Mouse (Mus musculus) heart, postnatal 0 days (tissue): ENCODE measurements around the gene Asic2. TPM values are rescaled to one million over a fixed set of nuclear protein-coding genes. Genes with fewer than 3 reads are reported as not detected.

Experiments
- ATAC-seq: fragments of 200-750 bp; cut with Nextera tagmentation; 2 replicates; pipeline ENCODE4 v1.8.0; 2017; ENCODE audit warnings: low read depth, moderate number of reproducible peaks, moderate library complexity; ENCODE audit not compliant: insufficient read depth
- DNase-seq: peaks from one replicate; pipeline ENCODE4 v3.0.0-alpha.2; 2016; ENCODE audit warnings: low spot score
- H3K27ac ChIP-seq: fragments of 300-500 bp; sonication (generic); 2 replicates; pipeline ENCODE4 v1.5.1; 2014; ENCODE audit warnings: low read depth, mild to moderate bottlenecking
- H3K27me3 ChIP-seq: fragments of 300-500 bp; sonication (generic); 2 replicates; pipeline ENCODE4 v1.6.1; 2014; ENCODE audit warnings: low read length, mixed read lengths; ENCODE audit not compliant: control insufficient read depth, insufficient read depth
- H3K36me3 ChIP-seq: fragments of 300-500 bp; sonication (generic); replicated peaks from 2 replicates; pipeline ENCODE4 v1.6.1; 2014; ENCODE audit warnings: low read length, mixed read lengths; ENCODE audit not compliant: control insufficient read depth, insufficient read depth
- H3K4me1 ChIP-seq: fragments of 300-500 bp; sonication (generic); 2 replicates; pipeline ENCODE4 v1.6.1; 2014; ENCODE audit warnings: antibody characterized with exemption; ENCODE audit not compliant: control insufficient read depth, insufficient read depth
- H3K4me2 ChIP-seq: fragments of 300-500 bp; sonication (generic); 2 replicates; pipeline ENCODE4 v1.6.1; 2014; ENCODE audit warnings: low read depth, mild to moderate bottlenecking, low read length, moderate library complexity
- H3K4me3 ChIP-seq: fragments of 300-500 bp; sonication (generic); 2 replicates; pipeline ENCODE4 v1.5.1; 2014; ENCODE audit warnings: low read depth, low read length
- H3K9ac ChIP-seq: fragments of 300-500 bp; sonication (generic); replicated peaks from 2 replicates; pipeline ENCODE4 v1.6.1; 2014; ENCODE audit warnings: low read depth, low read length, mixed read lengths
- H3K9me3 ChIP-seq: fragments of 300-500 bp; sonication (generic); replicated peaks from 2 replicates; pipeline ENCODE4 v1.6.1; 2016; ENCODE audit warnings: low read length; ENCODE audit not compliant: control insufficient read depth
- CTCF ChIP-seq: IDR thresholded peaks from 2 replicates; pipeline ENCODE4 v1.5.1; 2016; ENCODE audit warnings: antibody characterized with exemption, control low read depth, low read depth
- EP300 ChIP-seq: IDR thresholded peaks from 2 replicates; pipeline ENCODE4 v1.6.1; 2016; ENCODE audit warnings: antibody characterized with exemption, low read depth
- WGBS: fragments of 180-500 bp; shearing (Covaris S2); extraction: QIAGEN DNeasy Blood & Tissue Kit; methylation state at CpG from one replicate; pipeline ENCODE4 v1.1.7; 2014; 5-methylcytosine and 5-hydroxymethylcytosine counted together
- polyA plus RNA-seq: library from polyadenylated mRNA; unstranded; fragments of >200 nt; fragmentation: Nextera tagmentation; extraction: Ambion mirVana; gene quantifications from 2 replicates; pipeline ENCODE4 v1.2.1, GENCODE M21; 2015
- total RNA-seq: library from RNA; depleted of rRNA; stranded (reverse); fragments of >200 nt; gene quantifications from 2 replicates; pipeline ENCODE4 v1.2.3, GENCODE M21; 2014; ENCODE audit warnings: low replicate concordance

Asic2 gene
- total and polyA plus RNA-seq, 2 experiments from 2014 or later: not detected

DNA sequence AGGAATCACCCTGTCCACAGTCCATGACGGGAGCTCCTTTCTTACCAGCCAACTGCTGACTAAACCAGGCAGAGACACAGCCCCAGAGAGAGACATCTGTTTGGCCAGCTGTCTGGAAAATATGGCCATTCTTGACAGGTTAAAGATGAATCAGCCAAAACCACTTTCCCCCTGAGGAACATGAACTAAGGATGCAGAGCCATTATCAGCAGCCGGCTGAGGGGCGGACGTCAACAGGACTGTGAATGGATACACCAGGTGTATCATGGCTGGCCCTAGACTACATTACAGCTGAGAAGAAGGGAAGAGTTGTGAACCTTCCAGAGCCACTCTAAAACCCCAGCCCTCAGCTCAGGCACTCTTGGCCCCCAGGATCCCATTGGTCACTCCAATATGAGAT, 550.2 kb downstream of the Asic2 start:
- Histone ChIP-seq H3K9ac (no peak overlapping the region), H3K4me1 (no peaks in the 10 kb centered on the region), H3K9me3 (no peaks in the 10 kb centered on the region), H3K4me3 (no peak overlapping the region), H3K4me2 (no peak overlapping the region), H3K27ac (no peak overlapping the region), H3K36me3 (no peaks in the 10 kb centered on the region), H3K27me3 (no peaks in the 10 kb centered on the region)
- no peak for TF ChIP-seq EP300
- no peak for TF ChIP-seq CTCF
- ATAC-seq: no peak
- WGBS: 83% methylated on average over 4 of the region's 4 CpGs
- DNase-seq: no peak

DNA sequence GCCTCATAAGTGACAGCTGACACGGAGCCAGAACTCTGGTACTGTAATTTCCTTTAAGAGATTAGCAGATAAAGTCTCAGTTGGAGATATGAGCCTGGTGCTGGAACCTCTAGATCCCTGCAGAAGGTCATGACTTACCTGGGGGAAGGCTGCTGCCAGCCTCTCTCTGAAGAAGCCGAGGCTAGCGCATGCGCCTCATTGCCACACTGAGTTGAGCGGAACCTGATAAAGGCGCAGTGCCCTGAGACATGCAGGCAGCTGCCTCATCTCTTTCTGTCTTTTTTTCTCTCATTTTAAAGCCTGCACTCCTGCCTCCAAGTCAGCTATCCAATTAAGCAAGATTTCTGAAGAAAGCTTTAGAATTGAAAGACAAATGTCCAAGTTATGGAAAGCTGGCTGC, 551.9 kb downstream of the Asic2 start:
- no peak overlapping the region for H3K4me2 ChIP-seq
- H3K27ac ChIP-seq: no peak overlapping the region
- H3K4me1 ChIP-seq: no peaks in the 10 kb centered on the region
- H3K27me3 ChIP-seq: no peaks in the 10 kb centered on the region
- H3K9me3 ChIP-seq: no peaks in the 10 kb centered on the region
- 75% methylated on average over 6 of the region's 6 CpGs for WGBS
- H3K4me3 ChIP-seq: no peak overlapping the region
- DNase-seq: no peak
- ATAC-seq: no peak
- no peak overlapping the region for H3K9ac ChIP-seq
- TF ChIP-seq EP300 (no peak), CTCF (no peak)
- no peaks in the 10 kb centered on the region for H3K36me3 ChIP-seq

GRCm38 (mm10) chr11:81414596-81414995, 553.7 kb downstream of the Asic2 start:
- no peak for DNase-seq
- H3K4me1 ChIP-seq: no peaks in the 10 kb centered on the region
- no peak overlapping the region for H3K4me3 ChIP-seq
- no peak for ATAC-seq
- H3K4me2 ChIP-seq: no peak overlapping the region
- no peaks in the 10 kb centered on the region for H3K27me3 ChIP-seq
- WGBS: 60% methylated on average over 2 of the region's 2 CpGs
- no peaks in the 10 kb centered on the region for H3K36me3 ChIP-seq
- H3K27ac ChIP-seq: no peak overlapping the region
- H3K9ac ChIP-seq: no peak overlapping the region
- no peaks in the 10 kb centered on the region for H3K9me3 ChIP-seq
- no peak for TF ChIP-seq EP300
- TF ChIP-seq CTCF: no peak

DNA sequence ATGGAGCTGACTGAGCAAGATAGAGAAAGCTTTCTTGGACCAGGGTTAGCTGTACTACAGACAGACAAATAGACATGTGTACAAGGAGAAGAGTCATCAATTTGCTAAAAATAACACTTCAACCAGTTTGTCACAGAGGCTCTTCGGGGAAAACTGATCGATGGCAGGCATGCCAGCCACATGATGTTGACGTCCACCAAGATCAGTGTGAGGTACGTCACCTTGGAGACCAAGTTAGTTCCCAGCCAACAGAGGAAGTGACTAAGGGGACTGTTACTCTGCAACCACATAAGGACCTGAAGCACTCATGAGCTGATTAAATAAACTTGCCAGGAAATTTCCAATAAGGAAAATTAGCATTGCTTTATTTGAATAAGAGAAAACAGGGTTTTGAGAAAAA, 557.0 kb downstream of the Asic2 start:
- ATAC-seq (no peak), DNase-seq (no peak)
- TF ChIP-seq EP300 (no peak), CTCF (no peak)
- Histone ChIP-seq H3K4me3 (no peak overlapping the region), H3K4me2 (no peak overlapping the region), H3K27me3 (no peaks in the 10 kb centered on the region), H3K9ac (no peak overlapping the region), H3K4me1 (no peaks in the 10 kb centered on the region), H3K27ac (no peak overlapping the region), H3K36me3 (no peaks in the 10 kb centered on the region), H3K9me3 (no peaks in the 10 kb centered on the region)
- 18% methylated on average over 4 of the region's 4 CpGs for WGBS

DNA sequence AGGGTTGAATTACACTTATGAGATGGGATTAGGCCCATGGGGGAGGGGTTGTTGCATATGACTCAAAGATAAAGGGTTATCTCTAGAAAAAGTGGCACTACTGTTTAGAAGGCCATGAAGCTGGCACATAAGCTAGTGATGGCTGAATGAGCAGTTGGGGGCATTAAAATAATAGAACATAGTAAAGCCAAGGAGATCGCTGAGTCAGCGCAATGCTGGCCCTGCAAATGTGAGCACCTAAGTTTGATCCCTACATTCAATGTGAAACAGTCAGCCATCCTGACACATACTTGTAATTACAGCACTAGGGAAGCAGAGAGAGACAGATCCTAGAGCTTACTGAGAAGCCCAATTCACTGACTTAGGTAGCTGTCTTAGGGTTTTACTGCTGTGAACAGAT, 562.3 kb downstream of the Asic2 start:
- Histone ChIP-seq H3K4me2 (no peak overlapping the region), H3K9me3 (no peaks in the 10 kb centered on the region), H3K27ac (no peak overlapping the region), H3K4me1 (no peaks in the 10 kb centered on the region), H3K9ac (no peak overlapping the region), H3K4me3 (no peak overlapping the region), H3K36me3 (no peaks in the 10 kb centered on the region), H3K27me3 (no peaks in the 10 kb centered on the region)
- no peak for TF ChIP-seq CTCF
- TF ChIP-seq EP300: no peak
- ATAC-seq: no peak
- 96% methylated on average over 2 of the region's 2 CpGs for WGBS
- no peak for DNase-seq

DNA sequence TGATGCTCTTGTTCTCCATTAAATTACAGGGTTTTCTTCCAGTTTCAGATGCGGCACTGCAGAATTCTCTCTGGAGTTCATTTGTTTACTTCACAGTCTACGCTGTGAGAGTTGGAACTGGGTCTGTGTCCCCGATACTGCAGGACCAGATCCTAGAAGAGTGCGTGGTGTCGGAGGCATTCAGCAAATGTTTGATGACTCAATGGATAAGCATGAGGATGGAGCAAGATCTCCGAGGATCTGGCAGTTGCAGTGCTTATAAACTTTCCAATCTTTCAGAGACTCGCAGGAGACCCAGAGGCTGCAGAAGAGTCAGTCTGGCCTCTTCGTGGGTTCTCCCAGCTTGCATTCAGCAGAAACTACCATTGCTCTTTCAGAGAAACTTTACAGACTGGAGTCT, 566.0 kb downstream of the Asic2 start:
- Histone ChIP-seq H3K4me1 (no peaks in the 10 kb centered on the region), H3K4me2 (no peak overlapping the region), H3K9ac (no peak overlapping the region), H3K27ac (no peak overlapping the region), H3K36me3 (no peaks in the 10 kb centered on the region), H3K9me3 (no peaks in the 10 kb centered on the region), H3K4me3 (no peak overlapping the region), H3K27me3 (no peaks in the 10 kb centered on the region)
- no peak for DNase-seq
- TF ChIP-seq EP300: no peak
- TF ChIP-seq CTCF: no peak
- WGBS: 71% methylated on average over 8 of the region's 8 CpGs
- ATAC-seq: no peak
